Mouse (Mus musculus): Measurements from ENCODE around the gene Ckap2. TPM values are rescaled to one million over a fixed set of nuclear protein-coding genes. Genes with fewer than 3 reads are reported as not detected.
A peak's percentile ranks its signal among the peaks of the same experiment; 100 is the strongest.
"Not testable (repeated sequence)": the region's sequence is repeated elsewhere in the genome, so short reads cannot be mapped to it uniquely, and the experiment has no call there.

The Ckap2 gene
- total RNA-seq, 2 experiments from 2014 or later: 0.71 to 1.7 TPM

DNA sequence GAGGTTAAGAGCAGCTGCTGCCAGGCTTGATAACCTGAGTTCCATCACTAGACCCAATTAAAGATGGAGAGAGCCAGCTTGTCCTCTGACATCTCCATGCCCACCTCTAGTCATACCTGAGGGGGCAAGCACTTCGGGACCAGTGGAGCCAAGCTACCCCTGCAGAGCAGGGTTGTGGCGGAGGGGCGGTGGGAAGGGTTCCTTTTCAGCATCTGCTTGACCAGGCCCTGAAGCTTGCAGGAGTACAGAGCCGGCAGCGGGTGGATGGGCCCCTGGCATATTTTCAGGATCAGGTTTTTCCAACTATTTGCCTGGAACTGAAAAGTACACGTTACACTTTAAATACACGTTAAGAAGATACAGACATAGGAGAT lies 37.3 kb downstream of the Ckap2 start:
- DNase-seq: no peak

DNA sequence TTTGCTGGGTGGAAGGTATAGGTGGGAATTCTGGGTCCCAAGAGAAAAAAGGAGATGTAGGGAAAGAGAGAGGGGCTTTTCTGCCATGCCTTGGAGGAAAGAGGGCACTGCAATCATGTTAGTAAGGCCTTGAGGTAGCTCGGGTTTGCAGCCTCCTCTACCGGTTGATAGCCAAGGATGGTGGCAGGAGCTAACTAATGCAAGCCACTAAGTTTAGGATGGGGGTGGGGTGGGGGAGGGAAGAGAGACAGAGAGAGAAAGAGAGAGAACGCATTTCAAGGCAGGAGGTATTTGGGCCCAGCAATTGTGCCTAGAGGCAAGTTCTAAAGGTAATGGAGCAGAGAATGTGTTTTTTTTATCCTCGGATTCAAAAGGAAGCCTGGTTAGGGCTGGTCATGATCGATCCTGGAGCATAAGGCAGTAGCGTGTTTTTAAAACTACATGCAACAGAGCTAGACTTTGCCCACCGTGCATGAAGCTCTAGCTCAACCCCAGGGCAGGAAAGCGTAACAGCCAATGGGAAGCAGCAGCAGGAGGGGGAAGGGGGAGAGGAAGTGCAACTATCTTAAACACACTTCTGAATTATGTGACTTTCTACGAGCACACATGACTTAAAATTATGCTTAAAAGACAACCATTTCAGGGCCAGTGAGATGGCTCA lies 37.8 kb downstream of the Ckap2 start:
- DNase-seq: no peak

DNA sequence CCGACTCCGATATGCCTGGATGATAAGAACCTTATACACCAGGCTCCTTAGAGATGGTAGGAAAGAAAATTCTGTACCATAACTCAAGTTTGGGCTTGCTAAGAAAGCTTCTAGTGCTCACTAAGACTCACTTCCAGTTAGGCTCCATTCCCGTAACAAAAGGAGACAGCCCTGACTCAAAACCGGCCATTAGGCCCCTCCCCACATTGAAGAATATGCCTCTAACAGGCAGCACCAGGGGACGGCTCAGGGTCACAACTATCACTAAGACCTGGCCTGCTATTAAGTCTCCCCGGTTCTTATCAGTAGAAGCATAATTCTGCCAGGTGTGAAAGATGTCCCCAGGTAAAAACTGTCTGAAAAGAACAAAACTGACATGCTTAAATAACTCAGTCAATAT lies 39.8 kb downstream of the Ckap2 start:
- DNase-seq: no peak

- no peak for DNase-seq
Measured at GRCm38 (mm10) chr8:22143764-22144491, 41.7 kb downstream of the Ckap2 start.

GRCm38 (mm10) chr8:22142592-22142991 lies 43.0 kb downstream of the Ckap2 start:
- DNase-seq: no peak

DNA sequence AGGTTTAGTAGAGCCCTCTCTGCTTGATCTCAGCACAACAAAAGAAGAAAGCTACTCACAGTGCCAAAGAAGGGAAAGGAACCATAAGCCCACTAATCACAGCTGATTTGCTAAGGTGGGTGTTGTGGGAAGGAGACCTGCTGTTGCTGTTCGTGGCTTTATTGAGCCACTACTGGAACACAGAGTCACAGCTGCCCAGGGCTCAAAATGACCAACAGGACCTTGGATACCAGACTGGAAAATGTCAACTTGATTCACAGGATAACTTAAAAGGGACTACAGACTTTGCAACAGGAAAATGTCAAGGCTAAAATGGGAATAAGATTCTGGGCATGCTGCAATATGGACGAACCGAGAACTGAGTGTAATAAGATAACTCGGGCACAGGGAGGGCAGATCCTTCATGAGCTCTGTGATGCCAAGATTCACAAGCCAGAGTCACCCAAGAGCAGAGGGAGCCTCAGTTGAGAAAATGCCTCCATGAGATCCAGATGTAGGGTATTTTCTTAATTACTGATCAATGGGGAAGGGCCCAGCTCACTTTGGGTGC lies 43.7 kb downstream of the Ckap2 start:
- DNase-seq: no peak

DNA sequence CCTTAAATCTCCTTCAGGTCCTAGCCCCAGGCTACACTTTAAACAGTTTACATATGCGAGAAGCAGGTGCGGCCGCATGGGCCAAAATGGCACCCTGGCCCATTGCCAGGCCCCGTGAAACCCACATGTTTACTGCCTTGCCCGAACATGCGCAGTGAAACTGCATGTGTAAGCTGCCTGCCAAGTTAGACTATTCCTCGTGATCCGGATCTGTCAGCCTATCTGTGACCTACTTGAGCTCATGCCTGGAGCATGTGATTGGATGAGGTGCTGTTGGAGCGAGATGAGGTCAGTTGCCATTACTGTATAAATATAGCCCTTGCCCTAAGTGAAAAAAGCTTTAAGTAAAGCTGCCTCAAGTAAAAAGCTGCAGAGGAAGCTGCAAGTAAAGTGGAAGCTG lies 49.2 kb downstream of the Ckap2 start:
- DNase-seq: not testable (repeated sequence)

- DNase-seq: no peak
Measured at GRCm38 (mm10) chr8:22134750-22135135, 50.9 kb downstream of the Ckap2 start.

DNA sequence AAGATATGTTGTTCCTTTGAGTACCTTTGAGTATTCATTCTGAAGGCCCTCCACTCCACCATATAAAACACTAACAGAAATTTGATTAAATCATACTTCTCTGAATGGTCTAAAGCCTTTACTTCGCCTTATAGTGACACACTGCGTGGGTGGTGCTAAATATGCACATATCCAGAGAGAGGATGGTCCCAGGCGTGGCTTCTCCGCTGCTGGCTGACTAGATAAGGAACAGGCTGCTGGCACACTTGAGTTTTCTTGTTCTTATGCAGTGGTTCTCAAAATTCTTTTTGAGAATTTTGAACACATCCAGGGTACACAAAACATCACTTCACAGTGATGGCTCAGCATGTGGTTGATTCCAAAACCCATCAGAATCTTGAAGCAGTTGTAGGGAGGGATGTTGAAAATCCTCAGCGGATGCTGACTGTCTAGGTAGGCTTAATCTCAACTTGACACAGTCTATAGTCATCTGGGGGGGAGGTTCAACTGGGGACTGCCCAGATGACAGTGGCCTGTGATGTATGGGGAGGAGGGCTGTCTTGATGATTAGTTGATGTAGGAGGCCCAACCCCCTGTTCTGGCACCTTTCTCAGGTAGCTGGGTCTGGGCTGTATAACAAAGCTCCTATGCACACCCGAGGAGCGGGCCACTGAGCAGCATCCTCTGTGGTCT lies 51.4 kb downstream of the Ckap2 start:
- no peak for DNase-seq

- DNase-seq: no peak
Measured at GRCm38 (mm10) chr8:22132062-22132461, 53.6 kb downstream of the Ckap2 start.

GRCm38 (mm10) chr8:22124220-22125152 lies 61.1 kb downstream of the Ckap2 start, which contains the start of gene Nek5:
Gene Nek5, minus strand, starts transcription at chr8:22125053.
- DNase-seq: peak; percentile 3 to 9

Other genes starting within 250 kb of the Ckap2 start
- not detected for gene Defb35, start 247.5 kb downstream of the Ckap2 start, total RNA-seq (2021)
- gene Defb13, start 239.1 kb downstream of the Ckap2 start, total RNA-seq (2021): not detected
- gene Fam90a1a, start 227.1 kb downstream of the Ckap2 start, total RNA-seq (2021): not detected
- gene Ccdc70, start 216.0 kb downstream of the Ckap2 start, total RNA-seq (2021): not detected
- 1 to 10 TPM; 1.9 to 2.1 TPM for gene Atp7b, start 125.5 kb downstream of the Ckap2 start, total RNA-seq (2021)
- gene Alg11, start 125.1 kb downstream of the Ckap2 start, total RNA-seq (2021): 10 to 100 TPM; 37.6 to 42.8 TPM
- under 1 TPM; 0.22 to 0.28 TPM for gene Nek5, start 60.8 kb downstream of the Ckap2 start, total RNA-seq (2021)
- 1 to 10 TPM; 2.3 to 3.2 TPM for gene Nek3, start 19.4 kb downstream of the Ckap2 start, total RNA-seq (2021)
- gene Vps36, start 7.0 kb upstream of the Ckap2 start, total RNA-seq (2021): 10 to 100 TPM; 26.5 to 30.9 TPM
- 1 to 10 TPM; 3.3 to 3.4 TPM for gene Thsd1, start 41.5 kb upstream of the Ckap2 start, total RNA-seq (2021)
- not detected for gene Tpte, start 97.6 kb upstream of the Ckap2 start, total RNA-seq (2021)
- 10 to 100 TPM; 11.6 to 12.8 TPM for gene Slc25a15, start 212.8 kb upstream of the Ckap2 start, total RNA-seq (2021)
- gene Mrps31, start 225.5 kb upstream of the Ckap2 start, total RNA-seq (2021): 10 to 100 TPM; 23.9 to 26.6 TPM

All from layer of hippocampus, postnatal 36 days (tissue).